ENCODE assay signal across 27 mouse cellular contexts in genomic region chr13:115002155-115002554, GRCm38 (mm10).
"Had no signal": no experiment of that assay in that cellular context is flagged by ENCODE, and none has a peak within 500 bp of the region (broad histone marks: within the 10 kb centered on the region; RNA-seq: fewer than 3 reads in every experiment).

No protein-coding gene starts in this region.

- DNase-seq: gastrocnemius, adult 2 months; gastrocnemius, postnatal 10 days; gastrocnemius, postnatal 25 days; heart, postnatal 14 days; kidney, adult 18-20 months; kidney, adult 8-10 months; kidney, postnatal 10 days; kidney, postnatal 25 days; kidney, postnatal 4 days; liver; liver, embryonic 13.5 days; liver, postnatal 0 days had no signal

- H3K9ac ChIP-seq: hindbrain, embryonic 12.5 days; hindbrain, embryonic 14.5 days; intestine, embryonic 15.5 days; limb, embryonic 12.5 days; liver, embryonic 13.5 days; liver, embryonic 15.5 days; liver, postnatal 0 days had no signal

- H3K27me3 ChIP-seq: hindbrain, embryonic 12.5 days; intestine, embryonic 15.5 days; limb, embryonic 12.5 days; liver, embryonic 13.5 days; liver, embryonic 15.5 days had no signal

- H3K4me1 ChIP-seq: intestine, embryonic 15.5 days; liver, embryonic 13.5 days; liver, embryonic 15.5 days had no signal

- H3K9me3 ChIP-seq: heart, embryonic 10.5 days; hindbrain, embryonic 10.5 days; hindbrain, embryonic 12.5 days; intestine, embryonic 15.5 days; limb, embryonic 10.5 days; limb, embryonic 12.5 days; liver, embryonic 13.5 days; liver, embryonic 15.5 days had no signal

- H3K4me2 ChIP-seq: hindbrain, embryonic 12.5 days; hindbrain, embryonic 14.5 days; intestine, embryonic 15.5 days; limb, embryonic 12.5 days; liver, embryonic 11.5 days; liver, embryonic 13.5 days; liver, embryonic 15.5 days had no signal

- H3K4me3 ChIP-seq: gastrocnemius, adult 2 months; heart, embryonic 10.5 days; hindbrain, embryonic 10.5 days; hindbrain, embryonic 12.5 days; intestine, embryonic 15.5 days; layer of hippocampus, adult 2 months; left cerebral cortex, adult 2 months; limb, embryonic 10.5 days; limb, embryonic 12.5 days; liver, embryonic 13.5 days; liver, embryonic 15.5 days had no signal

- H3K36me3 ChIP-seq: hindbrain, embryonic 10.5 days; hindbrain, embryonic 12.5 days; intestine, embryonic 15.5 days; limb, embryonic 10.5 days; limb, embryonic 12.5 days; liver, embryonic 15.5 days had no signal

- ATAC-seq: forebrain, embryonic 16.5 days; hindbrain, embryonic 16.5 days; inflammation-experienced regulatory T-cells, adult 6 months; intestine, embryonic 15.5 days; intestine, postnatal 0 days; liver, postnatal 0 days had no signal

- H3K27ac ChIP-seq: gastrocnemius, adult 2 months; heart, embryonic 10.5 days; hindbrain, embryonic 10.5 days; hindbrain, embryonic 12.5 days; hindbrain, embryonic 14.5 days; intestine, embryonic 15.5 days; layer of hippocampus, adult 2 months; left cerebral cortex, adult 2 months; limb, embryonic 10.5 days; limb, embryonic 12.5 days; liver, embryonic 13.5 days; liver, embryonic 15.5 days had no signal
